Comparison of ENCODE assay signal across 10 mouse cellular contexts in genomic region chr14:76804447-76805150, GRCm38 (mm10).
A peak's percentile ranks its signal among the peaks of the same experiment; 100 is the strongest.
DNase-seq lines count a peak whose midpoint lies in the region; ATAC-seq lines count a peak whose summit lies in the region.
"Had no signal": no experiment of that assay in that cellular context is flagged by ENCODE, and none has a peak within 500 bp of the region (broad histone marks: within the 10 kb centered on the region; RNA-seq: fewer than 3 reads in every experiment).

No protein-coding gene starts in this region.

- peak; percentile 42 for ATAC-seq in intestine, embryonic 15.5 days
- ATAC-seq in lung, embryonic 16.5 days (ENCODE audit: low read depth): peak; percentile 60
- ATAC-seq in forebrain, embryonic 14.5 days: no peak

- H3K4me3 ChIP-seq in embryonic facial prominence, embryonic 10.5 days: no peak overlapping the region
- H3K4me3 ChIP-seq in intestine, embryonic 15.5 days (replicated peaks): no peak overlapping the region
- no peak overlapping the region for H3K4me3 ChIP-seq in lung, embryonic 16.5 days (ENCODE audit: low read length)
- no peak overlapping the region for H3K4me3 ChIP-seq in forebrain, embryonic 14.5 days (ENCODE audit: low read depth, low read length)

- no peaks in the 10 kb centered on the region for H3K36me3 ChIP-seq in embryonic facial prominence, embryonic 10.5 days (replicated peaks)
- H3K36me3 ChIP-seq in intestine, embryonic 15.5 days: no peaks in the 10 kb centered on the region
- no peaks in the 10 kb centered on the region for H3K36me3 ChIP-seq in lung, embryonic 16.5 days (ENCODE audit: control insufficient read depth, insufficient read depth, low read length)
- H3K36me3 ChIP-seq in forebrain, embryonic 14.5 days (ENCODE audit: control insufficient read depth, insufficient read depth, low read length): no peaks in the 10 kb centered on the region

- 0 out of 2 replicates have a peak, but pooled peaks cover 3% of the 10 kb centered on the region for H3K9me3 ChIP-seq in embryonic facial prominence, embryonic 10.5 days
- H3K9me3 ChIP-seq in intestine, embryonic 15.5 days: no peaks in the 10 kb centered on the region
- H3K9me3 ChIP-seq in lung, embryonic 16.5 days (ENCODE audit: control insufficient read depth, low read length): peaks cover 5% of the 10 kb centered on the region
- H3K9me3 ChIP-seq in forebrain, embryonic 14.5 days (replicated peaks; ENCODE audit: control insufficient read depth, low read length): 0 out of 2 replicates have a peak, but pooled peaks cover 5% of the 10 kb centered on the region

- intact Hi-C loops in heart, postnatal 36 days (cut with DNase I): loop anchor here (2.0 kb wide), 1 partner anchor 300 kb away; no protein-coding TSS in a partner anchor

- H3K4me1 ChIP-seq in embryonic facial prominence, embryonic 10.5 days: peaks cover 29% of the 10 kb centered on the region
- peaks cover 13% of the 10 kb centered on the region for H3K4me1 ChIP-seq in intestine, embryonic 15.5 days (replicated peaks)
- peaks cover 21% of the 10 kb centered on the region for H3K4me1 ChIP-seq in lung, embryonic 16.5 days (replicated peaks; ENCODE audit: control insufficient read depth, insufficient read depth, low read length)
- no peaks in the 10 kb centered on the region for H3K4me1 ChIP-seq in forebrain, embryonic 14.5 days (ENCODE audit: control insufficient read depth, insufficient read depth, low read length)

- H3K9ac ChIP-seq in intestine, embryonic 15.5 days: no peak overlapping the region
- no peak overlapping the region for H3K9ac ChIP-seq in lung, embryonic 16.5 days (ENCODE audit: low read length)
- H3K9ac ChIP-seq in forebrain, embryonic 14.5 days (ENCODE audit: low read length): no peak overlapping the region

- 0 out of 2 replicates have a peak overlapping the region, but pooled peaks have one; percentile 40 for H3K27ac ChIP-seq in embryonic facial prominence, embryonic 10.5 days (replicated peaks)
- peak overlapping the region; percentile 70 for H3K27ac ChIP-seq in intestine, embryonic 15.5 days
- H3K27ac ChIP-seq in lung, embryonic 16.5 days (ENCODE audit: low read length): peak overlapping the region; percentile 75
- no peak overlapping the region for H3K27ac ChIP-seq in forebrain, embryonic 14.5 days (ENCODE audit: low read depth, low read length)

- H3K27me3 ChIP-seq in embryonic facial prominence, embryonic 10.5 days (replicated peaks; ENCODE audit: low read depth, poor library complexity, severe bottlenecking): no peaks in the 10 kb centered on the region
- H3K27me3 ChIP-seq in intestine, embryonic 15.5 days (replicated peaks): no peaks in the 10 kb centered on the region
- no peaks in the 10 kb centered on the region for H3K27me3 ChIP-seq in lung, embryonic 16.5 days (ENCODE audit: control insufficient read depth, insufficient read depth, low read depth, low read length)
- no peaks in the 10 kb centered on the region for H3K27me3 ChIP-seq in forebrain, embryonic 14.5 days (replicated peaks; ENCODE audit: control insufficient read depth, insufficient read depth, low read length)

- peak; percentile 42 to 80 for DNase-seq in heart, adult 18-20 months
- DNase-seq in heart, postnatal 36 days: no peak
- DNase-seq in embryonic facial prominence, embryonic 10.5 days (ENCODE audit: low spot score): no peak
- no peak for DNase-seq in cerebellum, adult 9-10 months
- no peak for DNase-seq in forebrain, embryonic 14.5 days (ENCODE audit: low spot score)
- no peak for DNase-seq in testis, postnatal 10 days (ENCODE audit: low spot score)
- DNase-seq: midbrain, embryonic 14.5 days; thymus, adult 2 months had no signal

- no peak overlapping the region; the same call in 1 of the 2 replicates for H3K4me2 ChIP-seq in intestine, embryonic 15.5 days (replicated peaks)
- H3K4me2 ChIP-seq in lung, embryonic 16.5 days (ENCODE audit: low read depth, low read length): no peak overlapping the region
- H3K4me2 ChIP-seq in forebrain, embryonic 14.5 days (ENCODE audit: low read length): no peak overlapping the region

- WGBS in embryonic facial prominence, embryonic 10.5 days: 69% methylated on average over 6 of the region's 6 CpGs
- WGBS in intestine, embryonic 15.5 days: 22% methylated on average over 6 of the region's 6 CpGs
- 13% methylated on average over 6 of the region's 6 CpGs for WGBS in lung, embryonic 16.5 days
- WGBS in forebrain, embryonic 14.5 days: 67% methylated on average over 6 of the region's 6 CpGs

Comparison
In these comparisons a context has a peak if more than half of its experiments do, and no peak if none do; other contexts are left out.
1. DNase-seq: peak in heart, adult 18-20 months (2 of 2); none in heart, postnatal 36 days (0 of 2), embryonic facial prominence, embryonic 10.5 days (single experiment), cerebellum, adult 9-10 months (single experiment), forebrain, embryonic 14.5 days (single experiment) and testis, postnatal 10 days (single experiment).